Mouse (Mus musculus) liver (tissue): ENCODE measurements around the gene Cbx4.

Experiments used
- DNase-seq: peaks from one replicate; pipeline ENCODE4 v3.0.0-alpha.2; 2020; ENCODE audit warnings: mixed read lengths

Cbx4 gene

GRCm38 (mm10) chr11:119054351-119055345 is 31.4 kb downstream of the Cbx4 start:
- no peak for DNase-seq

GRCm38 (mm10) chr11:119053738-119054350 is 32.2 kb downstream of the Cbx4 start:
- no peak for DNase-seq

- DNase-seq, result peak; percentile 84
Measured at GRCm38 (mm10) chr11:119053257-119053670, 32.8 kb downstream of the Cbx4 start.

- DNase-seq, result peak; percentile 46
Measured at GRCm38 (mm10) chr11:119052661-119053256, 33.3 kb downstream of the Cbx4 start.

GRCm38 (mm10) chr11:119051927-119052660 is 33.9 kb downstream of the Cbx4 start:
- peak; percentile 31 for DNase-seq

GRCm38 (mm10) chr11:119051426-119051825 is 34.6 kb downstream of the Cbx4 start:
- no peak for DNase-seq

GRCm38 (mm10) chr11:119050361-119050760 is 35.7 kb downstream of the Cbx4 start:
- no peak for DNase-seq

GRCm38 (mm10) chr11:119048133-119048510 is 37.9 kb downstream of the Cbx4 start:
- no peak for DNase-seq

- DNase-seq, result peak; percentile 24
Measured at GRCm38 (mm10) chr11:119047261-119048132, 38.5 kb downstream of the Cbx4 start.

GRCm38 (mm10) chr11:119046601-119047245 is 39.3 kb downstream of the Cbx4 start:
- peak; percentile 66 for DNase-seq

GRCm38 (mm10) chr11:119044551-119045337 is 41.3 kb downstream of the Cbx4 start:
- DNase-seq, result peak; percentile 42

- DNase-seq, result no peak
Measured at GRCm38 (mm10) chr11:119043761-119044550, 42.1 kb downstream of the Cbx4 start.

- DNase-seq, result no peak
Measured at GRCm38 (mm10) chr11:119043273-119043540, 42.8 kb downstream of the Cbx4 start.

GRCm38 (mm10) chr11:119042466-119043272 is 43.4 kb downstream of the Cbx4 start:
- no peak for DNase-seq

GRCm38 (mm10) chr11:119041750-119042465 is 44.1 kb downstream of the Cbx4 start:
- DNase-seq, result no peak

GRCm38 (mm10) chr11:119041325-119041716 is 44.7 kb downstream of the Cbx4 start:
- peak; percentile 31 for DNase-seq

- peak; percentile 95 for DNase-seq
Measured at GRCm38 (mm10) chr11:119040600-119041324, 45.3 kb downstream of the Cbx4 start, which contains the start of gene Cbx8. Gene Cbx8 (minus strand): TSS chr11:119040969.
